Comparison of ENCODE assay signal across 16 mouse cellular contexts in the genomic region with DNA sequence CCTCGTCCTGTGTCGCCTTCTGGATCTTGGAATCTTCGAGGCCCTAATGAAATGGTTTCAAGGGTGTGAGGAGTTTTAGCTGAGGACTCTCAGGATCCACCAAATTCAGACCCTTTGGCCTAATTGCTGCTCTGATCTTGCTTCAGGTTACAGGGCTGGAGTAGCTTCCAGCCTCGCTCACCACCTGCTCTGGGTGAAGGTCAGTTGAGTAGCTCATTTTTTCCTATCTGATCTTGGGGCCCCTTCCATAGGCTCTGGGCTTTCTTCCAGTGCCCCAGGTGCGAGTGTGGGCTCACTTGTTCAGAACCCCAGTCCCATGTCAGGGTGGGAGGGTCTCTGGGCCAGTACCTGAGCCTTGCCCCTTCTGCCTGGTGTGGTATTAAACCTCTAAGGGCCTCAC. TPM values are rescaled to one million over a fixed set of nuclear protein-coding genes. Genes with fewer than 3 reads are reported as not detected.
A peak's percentile ranks its signal among the peaks of the same experiment; 100 is the strongest.
DNase-seq lines count a peak whose midpoint lies in the region; ATAC-seq and TF ChIP-seq lines count a peak whose summit lies in the region.
"Had no signal": no experiment of that assay in that cellular context is flagged by ENCODE, and none has a peak within 500 bp of the region (broad histone marks: within the 10 kb centered on the region; RNA-seq: fewer than 3 reads in every experiment).

No protein-coding gene starts in this region.

- peak overlapping the region; percentile 86 for H3K27ac ChIP-seq in heart, embryonic 11.5 days (ENCODE audit: low read depth, low read length)
- peak overlapping the region; percentile 81 for H3K27ac ChIP-seq in kidney, embryonic 15.5 days
- H3K27ac ChIP-seq in limb, embryonic 10.5 days, result peak overlapping the region; percentile 50
- H3K27ac ChIP-seq: macrophage; midbrain, embryonic 15.5 days had no signal

- no peaks in the 10 kb centered on the region for H3K9me3 ChIP-seq in heart, embryonic 11.5 days (replicated peaks; ENCODE audit: control insufficient read depth, low read length)
- no peaks in the 10 kb centered on the region for H3K9me3 ChIP-seq in kidney, embryonic 15.5 days (replicated peaks)
- no peaks in the 10 kb centered on the region for H3K9me3 ChIP-seq in E14TG2a.4 (ENCODE audit: low read length)
- H3K9me3 ChIP-seq in limb, embryonic 10.5 days (replicated peaks), result no peaks in the 10 kb centered on the region
- H3K9me3 ChIP-seq: G1E; midbrain, embryonic 15.5 days had no signal

- intact Hi-C loops in heart, postnatal 36 days (cut with DNase I), result no loop called here

- no peak for ATAC-seq in heart, embryonic 11.5 days (replicated peaks; ENCODE audit: insufficient number of reproducible peaks, low FRiP score, low TSS enrichment)
- ATAC-seq in kidney, embryonic 15.5 days (replicated peaks; ENCODE audit: low FRiP score), result no peak
- ATAC-seq in cerebellum, adult (ENCODE audit: insufficient number of reproducible peaks, low FRiP score, low TSS enrichment), result no peak
- ATAC-seq: hindbrain, embryonic 16.5 days; midbrain, embryonic 15.5 days had no signal

- no peak for DNase-seq in heart, postnatal 36 days
- no peak for DNase-seq in kidney, postnatal 14 days
- no peak for DNase-seq in limb, embryonic 10.5 days (ENCODE audit: low spot score)
- no peak for DNase-seq in right cerebral cortex, postnatal 36 days (ENCODE audit: low spot score in 2 of 2)
- DNase-seq: adrenal gland, postnatal 25 days; cerebellum, postnatal 14 days; gastrocnemius, postnatal 14 days; right cerebral cortex, postnatal 4 days had no signal

- no peaks in the 10 kb centered on the region for H3K36me3 ChIP-seq in heart, embryonic 11.5 days (ENCODE audit: control insufficient read depth, insufficient read depth, low read length)
- H3K36me3 ChIP-seq in kidney, embryonic 15.5 days, result no peaks in the 10 kb centered on the region
- H3K36me3 ChIP-seq in E14TG2a.4 (ENCODE audit: insufficient read depth, low read length), result no peaks in the 10 kb centered on the region
- H3K36me3 ChIP-seq in limb, embryonic 10.5 days, result no peaks in the 10 kb centered on the region
- H3K36me3 ChIP-seq: G1E; midbrain, embryonic 15.5 days had no signal

- TF ChIP-seq CTCF in E14TG2a.4 (conservative IDR thresholded peaks at IDR 0.05; ENCODE audit: low read length), result no peak

- no peak overlapping the region for H3K4me2 ChIP-seq in heart, embryonic 11.5 days
- peak overlapping the region; percentile 6; the same call in 1 of the 2 replicates for H3K4me2 ChIP-seq in kidney, embryonic 15.5 days
- H3K4me2 ChIP-seq: midbrain, embryonic 15.5 days had no signal

- 62% methylated on average over 5 of the region's 5 CpGs for WGBS in heart, embryonic 11.5 days (ENCODE audit: insufficient replicate concordance)
- WGBS in kidney, embryonic 15.5 days, result 54% methylated on average over 5 of the region's 5 CpGs
- 53% methylated on average over 5 of the region's 5 CpGs for WGBS in limb, embryonic 10.5 days

- no peak overlapping the region for H3K4me3 ChIP-seq in heart, embryonic 11.5 days (ENCODE audit: low read depth, low read length)
- no peak overlapping the region for H3K4me3 ChIP-seq in kidney, embryonic 15.5 days (replicated peaks)
- 0 out of 2 replicates have a peak overlapping the region, but pooled peaks have one; percentile 2 for H3K4me3 ChIP-seq in E14TG2a.4 (replicated peaks; ENCODE audit: low read length)
- no peak overlapping the region for H3K4me3 ChIP-seq in limb, embryonic 10.5 days
- H3K4me3 ChIP-seq: midbrain, embryonic 15.5 days had no signal

- H3K4me1 ChIP-seq in heart, embryonic 11.5 days (ENCODE audit: control insufficient read depth, insufficient read depth, low read length), result peaks cover 72% of the 10 kb centered on the region
- peaks cover 70% of the 10 kb centered on the region for H3K4me1 ChIP-seq in kidney, embryonic 15.5 days
- peaks cover 84% of the 10 kb centered on the region for H3K4me1 ChIP-seq in E14TG2a.4 (replicated peaks; ENCODE audit: low read depth, low read length)
- H3K4me1 ChIP-seq in limb, embryonic 10.5 days, result peaks cover 40% of the 10 kb centered on the region
- H3K4me1 ChIP-seq: midbrain, embryonic 15.5 days had no signal

- peak overlapping the region; percentile 34 for H3K9ac ChIP-seq in heart, embryonic 11.5 days (ENCODE audit: low read depth, low read length)
- no peak overlapping the region for H3K9ac ChIP-seq in kidney, embryonic 15.5 days
- H3K9ac ChIP-seq: midbrain, embryonic 15.5 days had no signal

- no peaks in the 10 kb centered on the region for H3K27me3 ChIP-seq in heart, embryonic 11.5 days (ENCODE audit: control insufficient read depth, insufficient read depth, low read length)
- H3K27me3 ChIP-seq in kidney, embryonic 15.5 days, result no peaks in the 10 kb centered on the region
- no peaks in the 10 kb centered on the region; the same call in 1 of the 2 replicates for H3K27me3 ChIP-seq in E14TG2a.4 (ENCODE audit: insufficient read depth, low read length)
- peaks cover 3% of the 10 kb centered on the region; the same call in 1 of the 2 replicates for H3K27me3 ChIP-seq in limb, embryonic 10.5 days (ENCODE audit: low read depth, poor library complexity, severe bottlenecking)
- H3K27me3 ChIP-seq: midbrain, embryonic 15.5 days had no signal

RNA-seq across cellular contexts. Expression of a gene that starts 12.3 kb away (rescaled TPM):
- 1.2 and 2.2 TPM in 2 replicates for polyA plus RNA-seq in heart, embryonic 11.5 days (2014; fragmentation: Nextera tagmentation; extraction: Ambion mirVana)
- not detected for total RNA-seq in heart, postnatal 36 days (2021)
- polyA plus RNA-seq in kidney, embryonic 15.5 days (2015; fragmentation: Nextera tagmentation; extraction: Ambion mirVana), result 0.26 and 0.46 TPM in 2 replicates
- 0.24 and 0.31 TPM in 2 replicates for polyA plus RNA-seq in limb, embryonic 10.5 days (2016; fragmentation: Nextera tagmentation; extraction: Ambion mirVana)
- total RNA-seq: adrenal gland, postnatal 25 days; G1E; gastrocnemius, postnatal 14 days had no signal
- polyA plus RNA-seq: G1E, macrophage had no signal

RNA-seq across cellular contexts. Expression of a gene that starts 13.0 kb away (rescaled TPM):
- polyA plus RNA-seq in heart, embryonic 11.5 days (2014; fragmentation: Nextera tagmentation; extraction: Ambion mirVana), result 1.2 and 1.6 TPM in 2 replicates
- 1 to 10 TPM; 1.6 to 1.8 TPM for total RNA-seq in heart, postnatal 36 days (2021)
- polyA plus RNA-seq in kidney, embryonic 15.5 days (2015; fragmentation: Nextera tagmentation; extraction: Ambion mirVana), result 1.7 and 2.1 TPM in 2 replicates
- polyA plus RNA-seq in limb, embryonic 10.5 days (2016; fragmentation: Nextera tagmentation; extraction: Ambion mirVana), result 0.23 and 0.33 TPM in 2 replicates

RNA-seq across cellular contexts. Expression of a gene that starts 49.0 kb away (rescaled TPM):
- polyA plus RNA-seq in heart, embryonic 11.5 days (2014; fragmentation: Nextera tagmentation; extraction: Ambion mirVana), result 3.3 and 4.3 TPM in 2 replicates
- not detected for total RNA-seq in heart, postnatal 36 days (2021)
- 1.6 and 2.6 TPM in 2 replicates for polyA plus RNA-seq in kidney, embryonic 15.5 days (2015; fragmentation: Nextera tagmentation; extraction: Ambion mirVana)
- polyA plus RNA-seq in limb, embryonic 10.5 days (2016; fragmentation: Nextera tagmentation; extraction: Ambion mirVana), result 0.29 and 0.34 TPM in 2 replicates
- total RNA-seq: G1E had no signal

RNA-seq across cellular contexts. Expression of a gene that starts 52.7 kb away (rescaled TPM):
- polyA plus RNA-seq in heart, embryonic 11.5 days (2014; fragmentation: Nextera tagmentation; extraction: Ambion mirVana), result 15.9 and 18.3 TPM in 2 replicates
- 10 to 100 TPM; 12.0 to 13.6 TPM for total RNA-seq in heart, postnatal 36 days (2021)
- 32.2 and 37.0 TPM in 2 replicates for polyA plus RNA-seq in kidney, embryonic 15.5 days (2015; fragmentation: Nextera tagmentation; extraction: Ambion mirVana)
- 32.1 and 36.8 TPM in 2 replicates for polyA plus RNA-seq in limb, embryonic 10.5 days (2016; fragmentation: Nextera tagmentation; extraction: Ambion mirVana)

RNA-seq across cellular contexts. Expression of a gene that starts 55.4 kb away (rescaled TPM):
- 559 and 565 TPM in 2 replicates for polyA plus RNA-seq in heart, embryonic 11.5 days (2014; fragmentation: Nextera tagmentation; extraction: Ambion mirVana)
- 10 to 100 TPM; 79.8 to 88.7 TPM for total RNA-seq in heart, postnatal 36 days (2021)
- polyA plus RNA-seq in kidney, embryonic 15.5 days (2015; fragmentation: Nextera tagmentation; extraction: Ambion mirVana), result 272 and 294 TPM in 2 replicates
- 405 and 413 TPM in 2 replicates for polyA plus RNA-seq in limb, embryonic 10.5 days (2016; fragmentation: Nextera tagmentation; extraction: Ambion mirVana)
